Mouse (Mus musculus) heart, embryonic 10.5 days (tissue): Measurements from ENCODE around the gene Celf2. TPM values are rescaled to one million over a fixed set of nuclear protein-coding genes. Genes with fewer than 3 reads are reported as not detected.

Source experiments
- DNase-seq: peaks from one replicate; pipeline ENCODE4 v3.0.0-alpha.2; 2017; ENCODE audit warnings: low spot score
- H3K27ac ChIP-seq: fragments of 300-500 bp; sonication (generic); 2 replicates; pipeline ENCODE4 v1.5.1; 2016; ENCODE audit warnings: mild to moderate bottlenecking
- H3K27me3 ChIP-seq: fragments of 300-500 bp; sonication (generic); 2 replicates; pipeline ENCODE4 v1.6.1; 2016; ENCODE audit warnings: mild to moderate bottlenecking; ENCODE audit not compliant: poor library complexity, insufficient read depth, severe bottlenecking
- H3K36me3 ChIP-seq: fragments of 300-500 bp; sonication (generic); 2 replicates; pipeline ENCODE4 v1.6.1; 2016; ENCODE audit warnings: mild to moderate bottlenecking, moderate library complexity
- H3K4me1 ChIP-seq: fragments of 300-500 bp; sonication (generic); 2 replicates; pipeline ENCODE4 v1.6.1; 2016; ENCODE audit warnings: mild to moderate bottlenecking
- H3K4me3 ChIP-seq: fragments of 300-500 bp; sonication (generic); 2 replicates; pipeline ENCODE4 v1.5.1; 2016; ENCODE audit warnings: mild to moderate bottlenecking, moderate library complexity
- H3K9me3 ChIP-seq: fragments of 300-500 bp; sonication (generic); 2 replicates; pipeline ENCODE4 v1.6.1; 2016; ENCODE audit warnings: mild to moderate bottlenecking, moderate library complexity
- WGBS: fragments of 180-500 bp; shearing (Covaris S2); methylation state at CpG from one replicate; pipeline ENCODE4 v1.1.7; 2016; 5-methylcytosine and 5-hydroxymethylcytosine counted together
- polyA plus RNA-seq: library from polyadenylated mRNA; unstranded; fragments of >200 nt; fragmentation: Nextera tagmentation; extraction: Ambion mirVana; gene quantifications from 2 replicates; pipeline ENCODE4 v1.2.1, GENCODE M21; 2016

Celf2 gene
- polyA plus RNA-seq, 1 experiment from 2014 or later, result 38.2 TPM

DNA sequence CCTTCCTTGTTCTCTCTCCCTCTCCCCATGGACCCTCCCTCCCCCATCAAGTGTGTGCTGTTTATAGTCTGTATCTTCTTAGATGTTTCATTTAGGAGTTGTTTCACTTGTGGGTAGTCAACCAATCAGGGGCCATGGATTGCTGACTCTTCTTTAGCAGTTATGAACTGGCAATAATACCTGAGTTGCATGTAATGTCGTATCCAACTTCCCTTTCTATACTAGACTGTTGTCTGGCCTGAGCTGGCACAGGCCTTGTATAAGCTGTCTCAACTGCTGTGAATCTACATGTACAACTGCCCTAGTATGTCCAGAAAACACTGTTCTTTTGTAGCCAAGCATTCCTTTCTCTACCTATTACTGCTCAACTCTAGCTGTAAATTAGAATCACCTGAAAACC is 813.0 kb downstream of the Celf2 start:
- no peak for DNase-seq
- Histone ChIP-seq H3K27ac (no peak overlapping the region), H3K9me3 (no peaks in the 10 kb centered on the region), H3K4me1 (no peaks in the 10 kb centered on the region; the same call in 1 of the 2 replicates), H3K36me3 (no peaks in the 10 kb centered on the region), H3K4me3 (no peak overlapping the region), H3K27me3 (no peaks in the 10 kb centered on the region)
- WGBS, result 87% methylated on average over 1 of the region's 1 CpGs

DNA sequence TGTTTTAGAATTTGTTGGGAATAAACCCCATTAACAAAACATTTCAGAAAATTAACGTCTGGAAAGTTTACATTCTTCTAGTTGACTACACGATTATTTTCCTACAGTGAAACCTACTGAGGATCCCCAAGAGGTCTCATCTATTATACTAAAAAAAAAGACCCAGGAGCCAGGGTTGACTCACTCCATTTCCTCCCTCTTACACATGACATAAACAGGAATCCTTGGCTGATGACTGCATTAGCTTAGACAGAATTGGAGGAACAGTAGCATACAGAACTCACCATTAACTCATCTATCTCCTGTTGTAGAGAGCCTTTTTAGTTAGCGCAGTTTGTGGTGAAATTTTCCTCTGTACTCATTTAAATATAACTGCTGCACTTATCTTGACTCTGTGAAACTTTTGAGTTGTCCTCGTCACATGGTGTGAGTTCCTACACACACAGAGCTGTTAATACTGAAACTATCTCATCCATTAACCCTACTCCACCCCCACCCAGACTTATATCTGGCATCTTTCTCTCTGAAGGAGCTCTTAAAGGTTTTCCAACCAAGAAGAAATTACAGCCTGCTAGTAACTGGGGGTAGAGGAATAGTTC is 813.9 kb downstream of the Celf2 start:
- Histone ChIP-seq H3K9me3 (no peaks in the 10 kb centered on the region), H3K4me1 (no peaks in the 10 kb centered on the region; the same call in 1 of the 2 replicates), H3K27me3 (no peaks in the 10 kb centered on the region), H3K36me3 (no peaks in the 10 kb centered on the region), H3K4me3 (no peak overlapping the region), H3K27ac (no peak overlapping the region; the same call in 1 of the 2 replicates)
- 58% methylated on average over 4 of the region's 4 CpGs for WGBS
- DNase-seq, result no peak

DNA sequence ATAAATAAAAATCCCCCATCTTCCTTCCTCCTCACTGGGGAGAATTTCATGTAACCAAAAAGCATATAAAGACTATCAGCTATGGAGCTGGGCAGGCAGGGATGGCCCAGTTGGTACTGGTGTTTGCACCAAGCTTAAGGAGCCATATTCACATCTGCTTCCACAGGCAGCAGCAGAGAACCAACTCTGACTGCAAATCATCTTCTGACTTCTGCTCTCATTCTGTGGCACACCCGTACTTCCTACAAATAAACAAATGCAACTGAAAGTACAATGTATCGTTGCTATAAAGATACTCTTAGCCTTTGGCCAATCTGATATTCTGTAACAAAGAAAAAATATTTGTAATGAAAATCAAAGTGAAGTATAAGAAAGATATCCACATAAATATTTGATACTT is 819.7 kb downstream of the Celf2 start:
- no peak for DNase-seq
- Histone ChIP-seq H3K27me3 (no peaks in the 10 kb centered on the region), H3K27ac (no peak overlapping the region), H3K9me3 (no peaks in the 10 kb centered on the region), H3K36me3 (no peaks in the 10 kb centered on the region), H3K4me3 (no peak overlapping the region), H3K4me1 (peaks cover 8% of the 10 kb centered on the region; the same call in 1 of the 2 replicates)
- 85% methylated on average over 2 of the region's 2 CpGs for WGBS

DNA sequence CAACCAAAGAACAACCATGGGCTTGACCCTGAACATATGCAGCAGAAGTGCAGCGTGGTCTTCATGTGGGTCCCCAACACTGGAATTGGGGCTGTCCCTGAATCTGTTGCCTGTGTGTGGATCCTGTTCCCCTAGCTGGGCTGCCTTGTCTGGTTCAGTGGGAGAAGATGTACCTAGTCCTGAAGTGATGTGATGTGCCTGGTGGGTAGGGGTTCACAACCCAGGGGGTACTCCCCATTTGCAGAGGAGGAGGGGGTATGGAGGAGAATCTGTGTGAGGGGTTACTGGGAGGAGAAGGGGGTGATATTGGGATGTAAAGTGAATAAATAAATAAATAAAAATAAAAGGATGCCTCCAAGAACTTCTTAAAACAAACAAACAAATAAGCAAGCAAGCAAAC is 831.1 kb downstream of the Celf2 start:
- WGBS, result 83% methylated on average over 1 of the region's 1 CpGs
- Histone ChIP-seq H3K4me3 (no peak overlapping the region), H3K36me3 (no peaks in the 10 kb centered on the region), H3K27ac (no peak overlapping the region), H3K4me1 (no peaks in the 10 kb centered on the region), H3K27me3 (no peaks in the 10 kb centered on the region), H3K9me3 (no peaks in the 10 kb centered on the region)
- DNase-seq, result no peak

DNA sequence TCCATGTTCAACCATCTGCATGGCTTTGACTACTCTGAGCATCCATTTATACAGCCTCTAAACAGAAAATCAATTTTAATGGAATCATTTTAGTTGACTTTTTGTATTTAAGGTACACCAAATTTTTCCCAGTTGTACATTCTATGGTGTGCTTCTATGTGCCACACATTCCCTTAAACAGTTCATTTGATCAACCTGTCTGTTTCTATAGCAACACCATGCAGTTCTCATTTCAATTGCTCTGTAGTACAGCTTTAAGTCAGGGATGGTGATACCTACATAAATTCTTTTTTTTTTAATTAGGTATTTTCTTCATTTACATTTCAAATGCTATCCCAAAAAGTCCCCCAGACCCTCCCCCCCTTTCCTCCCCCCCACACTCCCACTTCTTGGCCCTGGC is 831.9 kb downstream of the Celf2 start:
- Histone ChIP-seq H3K27me3 (no peaks in the 10 kb centered on the region), H3K9me3 (no peaks in the 10 kb centered on the region), H3K4me1 (no peaks in the 10 kb centered on the region), H3K27ac (no peak overlapping the region), H3K36me3 (no peaks in the 10 kb centered on the region), H3K4me3 (no peak overlapping the region)
- no peak for DNase-seq

DNA sequence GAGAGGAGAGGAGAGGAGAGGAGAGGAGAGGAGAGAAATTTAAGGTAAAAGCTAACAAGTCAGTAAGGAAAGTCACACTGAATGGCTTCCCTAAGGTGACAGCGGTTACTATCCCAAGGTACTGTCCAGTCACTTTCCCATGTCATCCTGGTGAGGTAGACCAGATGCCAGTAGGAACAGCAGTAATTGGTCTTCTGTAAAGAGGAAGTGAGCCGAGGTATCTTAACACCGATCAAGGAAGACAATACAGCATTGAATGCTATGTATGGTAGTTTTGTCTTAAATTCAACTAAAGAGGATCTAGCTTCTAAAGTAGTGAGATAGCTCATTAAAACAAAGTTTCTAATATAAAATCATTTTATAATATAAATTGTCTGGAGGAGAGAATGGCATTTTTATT is 835.0 kb downstream of the Celf2 start:
- H3K27ac ChIP-seq, result no peak overlapping the region
- no peaks in the 10 kb centered on the region for H3K9me3 ChIP-seq
- H3K27me3 ChIP-seq, result no peaks in the 10 kb centered on the region
- H3K4me1 ChIP-seq, result no peaks in the 10 kb centered on the region
- H3K4me3 ChIP-seq, result no peak overlapping the region
- no peaks in the 10 kb centered on the region for H3K36me3 ChIP-seq
- no peak for DNase-seq
- 75% methylated on average over 3 of the region's 3 CpGs for WGBS

DNA sequence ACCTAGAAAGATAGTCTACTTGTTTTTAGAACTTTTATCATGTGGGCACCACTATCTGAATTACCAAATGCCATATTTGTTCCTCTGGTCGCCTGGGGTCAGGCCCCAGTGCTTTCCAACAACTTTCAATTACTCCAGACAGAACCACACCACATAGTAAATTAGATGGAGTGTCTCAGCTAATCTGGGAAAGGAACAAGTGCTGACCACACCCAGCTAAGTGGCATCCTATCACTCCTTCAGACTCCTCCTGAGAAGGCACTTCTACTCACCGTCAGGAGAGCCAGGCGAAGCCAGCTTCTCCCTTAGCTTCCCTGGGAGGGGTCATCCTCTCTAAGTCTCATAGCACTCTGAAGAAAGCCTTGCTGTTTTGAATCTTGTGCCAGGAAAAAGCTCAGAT is 835.9 kb downstream of the Celf2 start:
- Histone ChIP-seq H3K27ac (no peak overlapping the region), H3K4me3 (no peak overlapping the region), H3K36me3 (no peaks in the 10 kb centered on the region), H3K9me3 (no peaks in the 10 kb centered on the region), H3K27me3 (no peaks in the 10 kb centered on the region), H3K4me1 (no peaks in the 10 kb centered on the region)
- no peak for DNase-seq
- WGBS, result 73% methylated on average over 3 of the region's 3 CpGs

DNA sequence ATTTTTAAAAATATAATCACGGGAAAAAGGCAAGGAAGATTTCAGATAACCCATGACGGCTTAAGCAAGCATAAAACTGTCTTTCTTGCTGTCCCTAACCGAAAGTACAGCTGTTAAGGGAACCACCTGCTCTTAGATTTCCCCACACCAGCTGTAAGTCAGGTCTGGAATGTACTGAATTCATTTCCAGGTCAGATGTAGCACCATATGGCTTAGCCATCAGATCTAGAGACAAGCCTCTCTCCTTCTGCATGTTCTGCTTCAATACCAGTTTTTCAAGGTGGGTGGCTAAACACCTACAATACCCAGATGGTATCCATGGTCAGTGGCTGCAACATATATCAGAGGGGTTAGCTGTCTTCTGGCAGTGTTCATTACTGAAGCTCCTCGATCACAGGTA is 841.8 kb downstream of the Celf2 start:
- Histone ChIP-seq H3K4me3 (no peak overlapping the region), H3K27ac (no peak overlapping the region), H3K9me3 (no peaks in the 10 kb centered on the region), H3K4me1 (no peaks in the 10 kb centered on the region), H3K36me3 (no peaks in the 10 kb centered on the region), H3K27me3 (no peaks in the 10 kb centered on the region)
- DNase-seq, result no peak
- WGBS, result 78% methylated on average over 4 of the region's 4 CpGs

DNA sequence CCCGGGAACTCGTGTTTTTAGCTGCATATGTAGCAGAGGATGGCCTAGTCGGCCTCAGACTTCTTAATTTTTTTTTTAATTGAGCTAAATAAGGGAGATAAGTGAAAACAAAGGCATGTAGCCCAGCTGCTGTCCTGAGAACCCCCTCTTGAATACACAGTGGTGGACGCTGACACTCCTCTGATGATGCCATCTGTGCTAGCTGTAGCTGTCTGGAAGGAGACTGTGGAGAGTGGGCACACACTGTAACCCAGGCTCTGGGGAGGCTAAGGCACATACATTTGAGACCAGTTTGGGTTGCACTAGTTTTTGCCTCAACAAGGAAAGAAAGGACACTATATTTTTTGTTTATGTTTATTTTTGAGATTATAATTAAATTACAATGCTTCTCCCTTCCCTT is 849.5 kb downstream of the Celf2 start:
- WGBS, result 80% methylated on average over 4 of the region's 4 CpGs
- H3K27me3 ChIP-seq, result no peaks in the 10 kb centered on the region
- H3K27ac ChIP-seq, result no peak overlapping the region
- H3K9me3 ChIP-seq, result no peaks in the 10 kb centered on the region
- H3K4me1 ChIP-seq, result no peaks in the 10 kb centered on the region
- DNase-seq, result no peak
- H3K36me3 ChIP-seq, result no peaks in the 10 kb centered on the region
- no peak overlapping the region for H3K4me3 ChIP-seq

DNA sequence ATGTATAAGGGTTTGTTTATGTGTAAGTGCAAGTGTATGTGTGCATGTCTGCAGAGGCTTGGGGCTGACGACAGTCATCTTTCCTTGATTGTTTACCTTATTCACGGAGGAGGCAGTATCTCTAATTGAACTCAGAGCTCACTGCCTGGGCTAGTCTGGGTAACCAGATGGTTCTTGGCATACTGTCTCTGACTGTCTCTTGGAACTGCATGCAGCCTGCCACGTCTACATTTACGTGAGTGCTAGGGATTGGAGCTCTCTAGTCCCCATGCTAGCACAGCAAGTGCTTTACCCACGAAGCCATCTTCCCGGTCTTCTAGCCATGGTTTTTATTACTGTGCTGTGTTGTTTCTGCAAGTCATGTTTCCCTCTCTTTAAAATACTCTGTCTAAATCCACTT is 855.6 kb downstream of the Celf2 start:
- no peak for DNase-seq
- WGBS, result 71% methylated on average over 6 of the region's 6 CpGs
- no peak overlapping the region for H3K27ac ChIP-seq

DNA sequence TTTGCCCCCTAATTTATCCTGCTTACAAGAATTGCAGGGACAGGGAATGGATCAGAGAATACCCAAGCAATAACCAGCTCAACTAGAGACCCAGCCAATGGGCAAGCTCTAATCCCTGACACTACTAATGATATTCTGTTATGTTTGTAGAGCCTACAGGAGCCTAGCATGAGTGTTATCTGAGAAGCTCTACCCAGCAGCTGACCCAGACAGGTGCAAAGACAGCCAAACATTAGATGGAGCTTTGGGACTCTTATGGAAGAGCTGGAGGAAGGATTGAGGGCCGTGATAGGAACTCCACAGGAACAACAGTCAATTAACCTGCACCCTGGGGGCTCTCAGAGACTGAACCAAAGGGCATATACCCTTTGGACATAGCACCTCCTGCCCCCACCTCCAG is 857.7 kb downstream of the Celf2 start:
- Histone ChIP-seq H3K36me3 (no peaks in the 10 kb centered on the region), H3K9me3 (no peaks in the 10 kb centered on the region), H3K27ac (no peak overlapping the region), H3K4me1 (no peaks in the 10 kb centered on the region), H3K27me3 (no peaks in the 10 kb centered on the region), H3K4me3 (no peak overlapping the region)
- no peak for DNase-seq
- WGBS, result 63% methylated on average over 1 of the region's 1 CpGs

More for the DNA sequence above, 855.6 kb downstream of the Celf2 start:
- H3K36me3 ChIP-seq, result no peaks in the 10 kb centered on the region
- no peaks in the 10 kb centered on the region for H3K9me3 ChIP-seq
- H3K27me3 ChIP-seq, result no peaks in the 10 kb centered on the region
- no peak overlapping the region for H3K4me3 ChIP-seq
- H3K4me1 ChIP-seq, result no peaks in the 10 kb centered on the region

DNA sequence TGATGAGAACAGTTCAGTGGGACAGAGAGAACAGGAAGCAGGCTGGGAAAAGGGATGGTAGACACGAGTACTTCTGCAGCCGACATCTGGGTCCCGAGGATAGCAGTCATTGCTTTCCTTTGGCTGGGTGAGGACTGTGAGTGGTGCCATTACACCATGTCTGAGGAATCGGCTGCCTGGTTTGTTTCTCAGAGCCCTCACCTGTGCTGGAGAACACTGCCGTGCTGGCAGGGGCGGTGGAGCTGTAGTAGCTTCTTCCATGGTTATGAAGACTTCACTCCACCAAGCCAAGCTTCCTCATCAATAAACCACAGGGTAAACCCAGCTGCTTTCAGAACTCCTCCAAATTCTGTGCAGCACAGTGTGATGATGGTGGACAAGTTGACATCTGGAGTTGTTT is 860.5 kb downstream of the Celf2 start:
- Histone ChIP-seq H3K4me1 (no peaks in the 10 kb centered on the region), H3K27ac (no peak overlapping the region), H3K27me3 (no peaks in the 10 kb centered on the region), H3K9me3 (no peaks in the 10 kb centered on the region), H3K4me3 (no peak overlapping the region), H3K36me3 (no peaks in the 10 kb centered on the region)
- 87% methylated on average over 6 of the region's 6 CpGs for WGBS
- DNase-seq, result no peak

DNA sequence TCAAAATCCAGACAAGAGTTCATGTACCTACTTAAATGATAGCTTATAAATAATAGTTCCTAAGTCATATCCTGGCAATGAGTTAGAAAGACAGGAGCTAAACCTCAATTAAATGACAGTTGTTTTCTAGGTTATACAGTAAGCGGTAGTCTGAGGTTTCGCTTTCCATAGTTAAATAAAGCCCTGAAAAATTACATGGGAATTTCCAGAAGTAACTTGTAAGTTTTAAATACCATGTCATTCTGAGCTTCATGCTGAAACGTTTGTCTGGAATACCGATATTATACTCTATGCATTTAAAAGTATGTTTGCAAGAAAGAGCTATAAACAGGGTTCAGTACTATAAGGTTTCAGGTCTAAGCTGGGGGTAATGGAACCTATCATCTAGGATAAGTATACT is 862.3 kb downstream of the Celf2 start:
- Histone ChIP-seq H3K9me3 (no peaks in the 10 kb centered on the region), H3K4me1 (no peaks in the 10 kb centered on the region), H3K36me3 (no peaks in the 10 kb centered on the region), H3K27me3 (no peaks in the 10 kb centered on the region), H3K4me3 (no peak overlapping the region), H3K27ac (no peak overlapping the region)
- DNase-seq, result no peak
- WGBS, result 97% methylated on average over 4 of the region's 4 CpGs

DNA sequence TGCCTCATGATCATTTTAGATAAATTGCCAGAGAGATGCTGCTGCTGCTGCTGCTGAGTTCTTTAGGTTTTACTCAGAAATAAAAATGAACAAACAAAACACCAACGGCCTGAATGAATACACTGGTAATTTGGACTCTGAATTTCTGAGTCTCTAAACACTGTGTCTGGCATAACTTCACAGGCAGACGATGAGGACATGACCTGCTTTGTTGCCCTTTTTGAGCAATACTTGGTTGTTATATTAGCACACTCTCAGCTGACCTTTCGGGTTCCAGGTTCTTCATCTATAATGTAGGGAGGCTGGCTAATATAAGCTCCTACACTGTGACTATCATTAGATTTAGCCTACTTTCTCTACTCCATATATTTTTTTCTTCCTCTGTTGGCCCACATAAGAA is 863.0 kb downstream of the Celf2 start:
- Histone ChIP-seq H3K9me3 (no peaks in the 10 kb centered on the region), H3K4me3 (no peak overlapping the region), H3K4me1 (no peaks in the 10 kb centered on the region), H3K36me3 (no peaks in the 10 kb centered on the region), H3K27ac (no peak overlapping the region), H3K27me3 (no peaks in the 10 kb centered on the region)
- 83% methylated on average over 3 of the region's 3 CpGs for WGBS
- no peak for DNase-seq
